Mouse (Mus musculus) midbrain, embryonic 16.5 days (tissue): ENCODE results near the gene Glb1. TPM values are rescaled to one million over a fixed set of nuclear protein-coding genes. Genes with fewer than 3 reads are reported as not detected.

Source experiments
- ATAC-seq: fragments of 200-750 bp; cut with Nextera tagmentation; 2 replicates; pipeline ENCODE4 v1.8.0; 2017; ENCODE audit warnings: moderate TSS enrichment
- H3K27ac ChIP-seq: fragments of 300-500 bp; sonication (generic); 2 replicates; pipeline ENCODE4 v1.5.1; 2014; ENCODE audit warnings: mild to moderate bottlenecking, low read length, mixed read lengths
- H3K27me3 ChIP-seq: fragments of 300-500 bp; sonication (generic); 2 replicates; pipeline ENCODE4 v1.6.1; 2014; ENCODE audit warnings: low read depth, low read length, mixed read lengths; ENCODE audit not compliant: control insufficient read depth, insufficient read depth
- H3K36me3 ChIP-seq: fragments of 300-500 bp; sonication (generic); 2 replicates; pipeline ENCODE4 v1.6.1; 2014; ENCODE audit warnings: mild to moderate bottlenecking, low read length, moderate library complexity, mixed read lengths; ENCODE audit not compliant: control insufficient read depth, insufficient read depth
- H3K4me1 ChIP-seq: fragments of 300-500 bp; sonication (generic); 2 replicates; pipeline ENCODE4 v1.6.1; 2014; ENCODE audit warnings: mild to moderate bottlenecking, low read length, mixed read lengths; ENCODE audit not compliant: control insufficient read depth, insufficient read depth
- H3K4me2 ChIP-seq: fragments of 300-500 bp; sonication (generic); 2 replicates; pipeline ENCODE4 v1.6.1; 2014; ENCODE audit warnings: mild to moderate bottlenecking, low read length, mixed read lengths
- H3K4me3 ChIP-seq: fragments of 300-500 bp; sonication (generic); 2 replicates; pipeline ENCODE4 v1.5.1; 2014; ENCODE audit warnings: low read depth, mild to moderate bottlenecking, low read length, moderate library complexity, mixed read lengths
- H3K9ac ChIP-seq: fragments of 300-500 bp; sonication (generic); 2 replicates; pipeline ENCODE4 v1.6.1; 2014; ENCODE audit warnings: low read depth, low read length, mixed read lengths
- H3K9me3 ChIP-seq: fragments of 300-500 bp; sonication (generic); replicated peaks from 2 replicates; pipeline ENCODE4 v1.6.1; 2014; ENCODE audit warnings: mild to moderate bottlenecking, low read length, mixed read lengths; ENCODE audit not compliant: control insufficient read depth, poor library complexity, severe bottlenecking
- WGBS: fragments of 180-500 bp; shearing (Covaris S2); extraction: QIAGEN DNeasy Blood & Tissue Kit; methylation state at CpG from one replicate; pipeline ENCODE4 v1.1.7; 2014; 5-methylcytosine and 5-hydroxymethylcytosine counted together
- polyA plus RNA-seq: library from polyadenylated mRNA; unstranded; fragments of >200 nt; fragmentation: Nextera tagmentation; extraction: Ambion mirVana; gene quantifications from 2 replicates; pipeline ENCODE4 v1.2.1, GENCODE M21; 2015

Gene Glb1
- polyA plus RNA-seq, 1 experiment from 2014 or later: 30.5 TPM

DNA sequence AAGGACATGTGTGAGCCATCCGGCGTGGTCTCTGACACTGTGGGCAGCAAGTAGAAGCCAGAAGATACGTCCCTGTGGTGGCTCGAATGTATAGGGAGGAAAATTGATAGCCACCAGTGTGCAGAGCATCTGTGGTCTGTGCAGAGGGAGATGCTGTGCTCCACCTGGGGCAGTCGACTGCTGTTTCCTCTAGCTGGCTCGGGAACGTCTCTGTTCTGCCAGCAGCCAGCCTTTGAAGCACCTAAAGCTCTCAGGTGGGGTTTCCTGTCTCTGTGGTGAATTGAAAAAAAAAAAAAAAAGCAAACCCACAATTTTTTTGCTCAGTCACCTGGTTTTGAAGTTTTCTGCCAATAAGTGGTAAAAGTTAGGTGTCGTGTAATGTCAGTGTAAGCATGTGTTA is 42.5 kb downstream of the Glb1 start:
- no peaks in the 10 kb centered on the region for H3K4me1 ChIP-seq
- H3K36me3 ChIP-seq: 0 out of 2 replicates have a peak, but pooled peaks cover 2% of the 10 kb centered on the region
- no peak overlapping the region for H3K4me2 ChIP-seq
- 92% methylated on average over 8 of the region's 8 CpGs for WGBS
- H3K9ac ChIP-seq: no peak overlapping the region
- no peak overlapping the region for H3K27ac ChIP-seq
- no peak for ATAC-seq
- no peak overlapping the region for H3K4me3 ChIP-seq
- H3K9me3 ChIP-seq: no peaks in the 10 kb centered on the region
- H3K27me3 ChIP-seq: no peaks in the 10 kb centered on the region

- H3K9me3 ChIP-seq: no peaks in the 10 kb centered on the region
- H3K4me1 ChIP-seq: no peaks in the 10 kb centered on the region
- no peaks in the 10 kb centered on the region for H3K27me3 ChIP-seq
- no peak overlapping the region for H3K9ac ChIP-seq
- H3K27ac ChIP-seq: no peak overlapping the region
- no peak overlapping the region for H3K4me3 ChIP-seq
- no peak overlapping the region for H3K4me2 ChIP-seq
- no peak for ATAC-seq
- WGBS: 92% methylated on average over 8 of the region's 8 CpGs
- 0 out of 2 replicates have a peak, but pooled peaks cover 2% of the 10 kb centered on the region for H3K36me3 ChIP-seq
Measured at GRCm38 (mm10) chr9:114446887-114447286, 46.0 kb downstream of the Glb1 start.

GRCm38 (mm10) chr9:114448700-114449099 is 47.8 kb downstream of the Glb1 start:
- WGBS: 84% methylated on average over 5 of the region's 5 CpGs
- Histone ChIP-seq H3K4me1 (no peaks in the 10 kb centered on the region), H3K27ac (no peak overlapping the region), H3K36me3 (no peaks in the 10 kb centered on the region), H3K9me3 (no peaks in the 10 kb centered on the region), H3K4me3 (no peak overlapping the region), H3K4me2 (no peak overlapping the region), H3K27me3 (no peaks in the 10 kb centered on the region), H3K9ac (no peak overlapping the region)
- ATAC-seq: no peak

DNA sequence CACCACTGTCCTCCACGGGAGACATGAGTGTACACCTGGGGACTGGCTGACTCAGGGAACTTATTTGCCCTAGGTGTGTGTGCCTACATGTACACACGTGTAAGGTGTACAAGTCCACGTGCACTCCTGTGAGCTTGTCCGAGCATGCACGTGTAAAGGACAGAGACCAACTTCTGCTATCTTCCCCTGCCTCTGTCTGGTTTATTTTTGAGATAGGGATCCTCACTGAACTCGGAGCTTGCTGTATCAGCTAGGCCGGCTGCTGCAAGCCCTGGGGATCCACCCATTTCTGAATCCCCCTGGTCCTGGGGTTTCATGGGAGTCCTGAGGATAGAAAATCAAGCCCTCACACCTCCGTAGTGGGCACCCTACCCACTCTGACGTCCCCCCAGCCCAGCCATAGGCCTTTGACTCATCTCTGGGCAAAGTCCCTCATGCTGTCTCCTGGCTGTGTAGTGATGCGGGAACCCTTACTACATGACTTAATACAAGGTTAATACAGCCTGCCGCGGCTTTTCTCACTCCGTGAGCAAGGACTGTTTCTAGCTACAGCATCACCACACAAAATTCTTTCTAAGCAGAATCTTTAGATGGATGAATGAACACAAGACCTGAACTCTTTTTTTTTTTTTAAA is 48.4 kb downstream of the Glb1 start:
- no peaks in the 10 kb centered on the region for H3K9me3 ChIP-seq
- no peak overlapping the region for H3K4me2 ChIP-seq
- no peaks in the 10 kb centered on the region for H3K27me3 ChIP-seq
- H3K9ac ChIP-seq: no peak overlapping the region
- 93% methylated on average over 13 of the region's 13 CpGs for WGBS
- no peaks in the 10 kb centered on the region for H3K4me1 ChIP-seq
- H3K36me3 ChIP-seq: no peaks in the 10 kb centered on the region
- no peak for ATAC-seq
- no peak overlapping the region for H3K27ac ChIP-seq
- H3K4me3 ChIP-seq: no peak overlapping the region

DNA sequence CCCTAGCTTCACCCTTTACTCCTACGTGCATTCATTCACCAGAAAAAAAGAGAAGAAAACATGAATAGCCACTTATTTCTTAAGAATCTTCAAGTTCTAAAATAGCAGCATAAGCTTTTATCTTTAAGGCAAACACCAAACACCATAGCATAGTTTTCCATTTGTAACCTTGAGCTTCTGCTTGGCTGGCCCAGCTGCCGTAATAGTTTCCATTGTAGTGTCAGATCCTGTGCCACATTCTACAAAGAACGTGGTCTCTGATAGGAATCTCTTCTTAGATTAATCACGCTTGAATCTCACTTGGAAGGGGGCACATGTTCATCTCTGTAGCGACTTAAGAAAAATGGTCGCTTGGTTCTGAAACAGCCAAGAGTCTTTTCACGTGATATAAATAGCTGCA is 50.7 kb downstream of the Glb1 start:
- H3K36me3 ChIP-seq: 0 out of 2 replicates have a peak, but pooled peaks cover under 1% of the 10 kb centered on the region
- no peaks in the 10 kb centered on the region for H3K4me1 ChIP-seq
- H3K4me2 ChIP-seq: no peak overlapping the region
- no peaks in the 10 kb centered on the region for H3K27me3 ChIP-seq
- no peaks in the 10 kb centered on the region for H3K9me3 ChIP-seq
- WGBS: 80% methylated on average over 7 of the region's 7 CpGs
- H3K27ac ChIP-seq: no peak overlapping the region
- no peak overlapping the region for H3K9ac ChIP-seq
- no peak overlapping the region for H3K4me3 ChIP-seq
- ATAC-seq: no peak

DNA sequence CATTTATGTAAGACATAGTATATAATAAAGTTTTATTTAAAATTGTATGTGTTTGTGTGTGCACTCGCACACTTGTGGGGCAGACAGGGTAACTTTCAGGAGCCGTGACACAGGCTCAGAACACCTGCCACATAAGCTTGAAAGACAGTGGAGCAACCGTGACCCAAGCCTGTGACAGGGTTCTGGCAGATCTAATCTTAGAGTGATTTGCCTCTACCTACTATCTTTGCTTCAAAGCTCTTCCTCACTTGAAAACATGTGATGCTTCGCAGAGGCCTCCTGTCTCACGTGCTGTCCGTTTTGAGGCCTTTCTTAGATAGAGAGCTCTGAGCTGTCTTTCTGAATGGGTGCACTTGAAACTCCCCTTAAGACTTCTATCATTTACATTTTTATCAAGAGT is 51.5 kb downstream of the Glb1 start:
- H3K4me3 ChIP-seq: no peak overlapping the region
- WGBS: 93% methylated on average over 6 of the region's 6 CpGs
- no peaks in the 10 kb centered on the region for H3K9me3 ChIP-seq
- H3K9ac ChIP-seq: no peak overlapping the region
- H3K4me2 ChIP-seq: no peak overlapping the region
- no peaks in the 10 kb centered on the region for H3K27me3 ChIP-seq
- H3K36me3 ChIP-seq: peaks cover 8% of the 10 kb centered on the region; the same call in 1 of the 2 replicates
- H3K4me1 ChIP-seq: no peaks in the 10 kb centered on the region
- ATAC-seq: no peak
- no peak overlapping the region for H3K27ac ChIP-seq

GRCm38 (mm10) chr9:114455420-114455819 is 54.5 kb downstream of the Glb1 start:
- H3K9ac ChIP-seq: no peak overlapping the region
- WGBS: 79% methylated on average over 2 of the region's 2 CpGs
- H3K4me3 ChIP-seq: no peak overlapping the region
- no peak for ATAC-seq
- H3K4me2 ChIP-seq: no peak overlapping the region
- H3K27ac ChIP-seq: no peak overlapping the region
- peaks cover 12% of the 10 kb centered on the region for H3K36me3 ChIP-seq
- no peaks in the 10 kb centered on the region for H3K27me3 ChIP-seq
- no peaks in the 10 kb centered on the region for H3K4me1 ChIP-seq
- H3K9me3 ChIP-seq: no peaks in the 10 kb centered on the region

DNA sequence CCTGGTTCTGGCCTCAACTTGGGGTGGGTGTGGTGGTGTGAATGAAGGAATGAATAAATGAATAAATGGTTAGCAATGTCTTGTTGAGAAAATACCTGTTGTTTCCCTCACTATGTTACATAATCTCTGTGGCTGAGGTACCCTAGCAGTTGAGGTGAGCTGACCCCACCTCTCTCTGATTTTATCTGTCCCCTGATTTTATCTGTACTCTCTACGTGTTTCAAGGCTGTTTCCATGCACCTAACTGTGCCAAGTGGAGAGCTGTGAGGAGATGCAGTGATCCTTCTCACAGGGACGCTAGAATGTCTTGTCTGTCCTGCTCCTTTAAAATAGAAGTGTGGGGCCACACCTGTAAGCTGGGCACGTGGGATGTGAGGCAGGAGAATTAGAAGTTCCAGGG is 57.6 kb downstream of the Glb1 start:
- H3K27ac ChIP-seq: no peak overlapping the region

GRCm38 (mm10) chr9:114462569-114462968 is 61.7 kb downstream of the Glb1 start:
- H3K27ac ChIP-seq: no peak overlapping the region
- H3K27me3 ChIP-seq: no peaks in the 10 kb centered on the region
- 92% methylated on average over 7 of the region's 7 CpGs for WGBS
- H3K9me3 ChIP-seq: no peaks in the 10 kb centered on the region
- H3K4me1 ChIP-seq: no peaks in the 10 kb centered on the region
- peaks cover 14% of the 10 kb centered on the region for H3K36me3 ChIP-seq
- H3K9ac ChIP-seq: no peak overlapping the region
- H3K4me2 ChIP-seq: no peak overlapping the region
- no peak overlapping the region for H3K4me3 ChIP-seq
- no peak for ATAC-seq

More for the DNA sequence above, 57.6 kb downstream of the Glb1 start:
- H3K9me3 ChIP-seq: no peaks in the 10 kb centered on the region
- 82% methylated on average over 3 of the region's 3 CpGs for WGBS
- H3K27me3 ChIP-seq: no peaks in the 10 kb centered on the region
- H3K4me1 ChIP-seq: no peaks in the 10 kb centered on the region
- H3K36me3 ChIP-seq: peaks cover 17% of the 10 kb centered on the region
- ATAC-seq: no peak
- H3K4me2 ChIP-seq: no peak overlapping the region
- no peak overlapping the region for H3K9ac ChIP-seq
- H3K4me3 ChIP-seq: no peak overlapping the region
